Mouse (Mus musculus): ENCODE measurements around the gene Mecp2. TPM values are rescaled to one million over a fixed set of nuclear protein-coding genes. Genes with fewer than 3 reads are reported as not detected.

Gene Mecp2
- total RNA-seq, 2 experiments from 2014 or later = 32.5 to 38.9 TPM

DNA sequence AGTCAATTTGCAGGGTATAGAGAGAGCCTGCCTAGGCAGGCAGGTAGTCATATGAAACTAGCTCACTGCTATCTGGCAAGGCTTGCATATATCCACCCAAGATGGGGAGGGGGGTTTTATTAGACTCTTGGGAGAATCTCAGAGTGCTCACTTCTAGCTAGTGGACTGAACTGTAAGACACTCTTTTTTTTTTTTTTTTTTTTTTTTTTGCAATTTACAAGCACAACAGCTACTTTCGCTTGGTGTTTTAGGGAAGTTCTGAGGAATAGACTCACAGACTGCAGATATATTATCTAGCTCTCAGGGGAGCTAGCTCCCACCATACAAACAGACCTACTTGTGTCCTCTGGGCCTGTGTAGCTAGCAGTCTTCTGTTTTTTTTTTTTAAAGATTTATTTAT is 120.6 kb downstream of the Mecp2 start:
- no peak for DNase-seq

DNA sequence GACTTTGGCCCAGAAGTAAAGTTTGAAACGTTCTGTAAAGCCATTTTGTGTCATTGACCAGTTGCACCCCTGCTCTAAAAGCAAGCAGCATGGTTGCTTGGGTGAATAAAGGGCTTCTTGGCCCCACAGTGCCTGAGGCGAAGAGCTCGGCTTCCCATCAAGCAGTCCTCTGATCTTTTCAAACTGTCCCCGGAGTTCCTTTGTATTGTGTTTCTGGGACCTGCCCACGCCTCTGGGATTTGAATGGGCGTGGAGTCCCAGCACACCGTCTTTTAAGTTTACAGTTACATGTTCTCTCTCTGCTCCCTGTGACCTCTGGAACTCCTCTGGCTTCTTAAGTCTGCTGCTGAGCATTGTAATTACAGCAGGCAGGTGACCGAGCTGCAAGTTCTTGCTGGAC is 127.1 kb downstream of the Mecp2 start:
- no peak for DNase-seq

DNA sequence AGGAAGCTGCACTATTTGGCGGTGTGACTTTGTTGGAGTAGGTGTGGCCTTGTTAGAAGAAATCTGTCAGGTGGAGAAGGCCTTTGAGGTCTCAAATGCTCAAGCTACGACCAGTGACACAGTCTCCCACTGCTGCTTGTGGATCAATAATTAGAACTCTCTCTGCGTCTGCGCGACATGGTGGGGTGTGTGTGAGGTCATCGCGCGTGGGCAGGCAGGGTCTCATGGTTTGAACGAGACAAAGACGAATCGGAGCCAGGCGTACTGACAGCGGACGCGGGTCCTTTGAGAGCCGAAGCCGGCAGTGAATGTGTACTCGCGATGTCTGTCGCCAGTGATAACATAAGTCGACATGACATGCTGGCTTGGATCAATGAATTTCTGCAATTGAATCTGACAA is 128.8 kb downstream of the Mecp2 start:
- DNase-seq = no peak

DNA sequence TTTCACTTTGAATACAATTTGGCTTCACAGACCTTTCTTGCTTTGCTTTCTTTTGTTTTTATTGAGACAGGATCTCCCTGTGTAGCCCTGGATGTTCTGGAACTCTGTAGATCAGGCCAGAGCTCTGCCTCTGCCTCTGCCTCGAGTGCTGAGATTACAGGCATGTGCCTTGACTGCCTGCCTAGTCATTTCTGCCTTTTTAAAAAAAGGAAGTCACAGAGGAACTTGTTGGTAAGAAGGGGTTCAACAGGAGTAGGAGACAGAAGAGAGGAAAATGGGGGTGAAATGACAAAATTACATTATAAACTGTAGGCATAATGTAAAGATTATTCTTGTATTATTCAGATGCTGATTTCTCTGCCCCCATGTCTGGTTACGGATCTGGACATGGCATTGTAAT is 131.5 kb downstream of the Mecp2 start:
- no peak for DNase-seq

DNA sequence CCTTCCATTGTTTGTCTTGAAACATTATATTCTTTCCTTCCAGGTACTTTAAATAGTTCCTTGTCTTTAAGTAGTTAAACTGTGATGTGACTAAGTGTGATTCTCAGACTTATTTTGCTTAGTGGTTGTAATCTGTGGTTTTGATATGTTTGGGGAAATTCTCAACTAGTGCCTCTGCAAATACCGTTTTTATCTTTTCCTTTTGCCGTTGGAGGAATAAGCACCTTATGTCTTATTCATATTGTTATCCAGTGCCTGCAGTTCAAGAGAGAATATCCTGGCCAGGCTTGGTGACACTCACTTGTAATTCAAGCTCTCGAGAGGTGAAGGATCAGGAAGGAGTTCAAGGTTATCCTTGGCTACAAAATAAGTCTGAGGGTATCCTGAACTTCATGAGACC is 134.1 kb downstream of the Mecp2 start:
- no peak for DNase-seq

DNA sequence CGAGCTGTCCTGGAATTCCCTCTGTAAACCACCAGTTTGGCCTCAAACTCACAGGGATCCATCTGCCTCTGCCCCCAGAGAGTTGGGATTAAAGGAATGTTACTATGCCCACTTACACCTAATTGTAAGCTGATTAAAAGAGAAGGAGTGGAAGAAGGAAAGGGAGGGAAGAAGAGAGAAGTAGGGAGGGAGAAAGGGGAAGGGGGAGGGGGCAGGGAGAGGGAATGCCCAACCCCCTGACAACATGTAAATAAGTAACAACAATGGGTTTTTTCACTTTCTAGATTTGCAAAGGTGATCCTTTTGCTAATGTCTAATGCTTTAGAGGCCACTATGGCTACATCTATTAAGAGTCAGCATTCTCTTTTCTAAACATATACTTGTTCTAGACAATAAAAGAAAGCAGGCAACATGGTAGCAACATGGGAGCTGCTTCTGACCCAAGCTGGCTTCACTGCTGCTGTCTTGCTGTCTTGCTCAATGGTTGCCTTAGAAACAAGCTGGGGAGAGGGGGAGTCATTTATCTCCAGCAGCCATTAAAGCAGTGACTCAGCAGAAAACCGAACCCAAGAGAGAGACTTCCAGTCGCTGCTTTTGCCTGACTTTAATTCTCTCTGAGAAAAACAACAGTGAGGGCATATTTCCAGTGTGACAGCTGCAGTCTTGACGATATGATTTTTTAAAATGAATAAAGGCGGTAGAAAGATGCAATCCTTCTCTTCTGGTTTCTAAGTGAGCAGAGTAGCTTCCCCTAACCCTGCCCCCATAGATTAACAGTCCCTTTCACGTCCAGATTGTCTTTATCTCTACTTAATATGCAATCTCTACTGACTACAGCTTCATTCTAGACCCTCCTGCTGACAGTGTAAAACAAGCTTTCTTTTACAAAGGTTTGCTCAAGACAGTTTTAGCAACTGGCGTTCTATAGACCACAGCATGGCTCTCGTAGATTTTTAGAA is 136.0 kb downstream of the Mecp2 start:
- DNase-seq = peak; percentile 4

DNA sequence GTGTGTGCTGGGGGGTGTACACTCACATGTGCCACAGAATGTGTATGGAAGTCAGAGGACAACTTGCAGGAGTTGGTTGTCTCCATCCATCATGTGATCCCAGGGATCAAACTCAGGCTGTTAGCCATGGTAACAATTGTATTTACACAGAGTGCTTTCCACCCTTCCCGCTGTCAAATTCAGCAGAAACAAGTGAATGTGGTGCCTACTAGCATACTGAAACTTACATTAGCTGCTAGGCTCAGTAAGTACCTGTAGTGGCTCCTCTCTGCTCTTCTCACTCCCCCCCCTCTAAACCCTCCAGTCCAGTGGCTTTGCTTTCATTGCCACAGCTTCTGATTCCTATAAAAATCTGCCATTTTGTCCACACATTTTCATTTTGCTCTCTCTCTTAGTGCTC is 157.4 kb downstream of the Mecp2 start:
- DNase-seq = no peak

Small RNA genes lying within 50 kb of the gene (microRNA-seq; reads per million reads assigned to microRNA genes)
- gene Mir5132 (2.0 to 3.8 reads per million in 2 experiments), gene Mir718 (0 reads per million in 2 experiments)

Other genes starting within 250 kb of the Mecp2 start
- not detected for gene Avpr2, start 243.3 kb downstream of the Mecp2 start, total RNA-seq (2021)
- gene L1cam, start 239.3 kb downstream of the Mecp2 start, total RNA-seq (2021) = 1 to 10 TPM; 1.9 to 2.9 TPM
- 1 to 10 TPM in 1 of 2 experiments, under 1 TPM in 1; 0.85 to 2.0 TPM for gene Arhgap4, start 213.5 kb downstream of the Mecp2 start, total RNA-seq (2021)
- gene Naa10, start 213.4 kb downstream of the Mecp2 start, total RNA-seq (2021) = 10 to 100 TPM; 68.7 to 73.5 TPM
- gene Renbp, start 204.5 kb downstream of the Mecp2 start, total RNA-seq (2021) = 1 to 10 TPM; 4.6 to 5.3 TPM
- gene Hcfc1, start 169.0 kb downstream of the Mecp2 start, total RNA-seq (2021) = 10 to 100 TPM; 52.5 to 55.6 TPM
- gene Irak1, start 111.4 kb downstream of the Mecp2 start, total RNA-seq (2021) = 10 to 100 TPM; 44.3 to 52.2 TPM
- gene Opn1mw, start 7.9 kb downstream of the Mecp2 start, total RNA-seq (2021) = not detected
- gene Tex28, start 32.5 kb upstream of the Mecp2 start, total RNA-seq (2021) = not detected
- not detected for gene Tktl1, start 41.9 kb upstream of the Mecp2 start, total RNA-seq (2021)
- 100 to 1,000 TPM; 113 to 163 TPM for gene Flna, start 114.5 kb upstream of the Mecp2 start, total RNA-seq (2021)
- gene Emd, start 119.3 kb upstream of the Mecp2 start, total RNA-seq (2021) = 10 to 100 TPM; 23.3 to 25.2 TPM
- 100 to 1,000 TPM; 163 to 167 TPM for gene Rpl10, start 135.4 kb upstream of the Mecp2 start, total RNA-seq (2021)
- gene Taz, start 146.5 kb upstream of the Mecp2 start, total RNA-seq (2021) = 10 to 100 TPM; 41.7 to 47.4 TPM
- 10 to 100 TPM; 62.8 to 69.4 TPM for gene Dnase1l1, start 147.0 kb upstream of the Mecp2 start, total RNA-seq (2021)
- 10 to 100 TPM; 88.7 to 99.7 TPM for gene Atp6ap1, start 161.7 kb upstream of the Mecp2 start, total RNA-seq (2021)
- 10 to 100 TPM; 44.8 to 50.9 TPM for gene Gdi1, start 169.6 kb upstream of the Mecp2 start, total RNA-seq (2021)
- 10 to 100 TPM; 27.1 to 31.2 TPM for gene Fam50a, start 177.7 kb upstream of the Mecp2 start, total RNA-seq (2021)
- gene Plxna3, start 193.7 kb upstream of the Mecp2 start, total RNA-seq (2021) = 1 to 10 TPM; 2.5 to 5.8 TPM
- 10 to 100 TPM; 40.6 to 45.2 TPM for gene Lage3, start 218.3 kb upstream of the Mecp2 start, total RNA-seq (2021)
- 10 to 100 TPM; 51.1 to 51.7 TPM for gene Ubl4a, start 237.9 kb upstream of the Mecp2 start, total RNA-seq (2021)
- 1 to 10 TPM; 4.8 to 5.6 TPM for gene Slc10a3, start 238.0 kb upstream of the Mecp2 start, total RNA-seq (2021)

Measured in gastrocnemius, postnatal 10 days (tissue).